8 mouse cellular contexts compared by ENCODE assay signal in the genomic region with DNA sequence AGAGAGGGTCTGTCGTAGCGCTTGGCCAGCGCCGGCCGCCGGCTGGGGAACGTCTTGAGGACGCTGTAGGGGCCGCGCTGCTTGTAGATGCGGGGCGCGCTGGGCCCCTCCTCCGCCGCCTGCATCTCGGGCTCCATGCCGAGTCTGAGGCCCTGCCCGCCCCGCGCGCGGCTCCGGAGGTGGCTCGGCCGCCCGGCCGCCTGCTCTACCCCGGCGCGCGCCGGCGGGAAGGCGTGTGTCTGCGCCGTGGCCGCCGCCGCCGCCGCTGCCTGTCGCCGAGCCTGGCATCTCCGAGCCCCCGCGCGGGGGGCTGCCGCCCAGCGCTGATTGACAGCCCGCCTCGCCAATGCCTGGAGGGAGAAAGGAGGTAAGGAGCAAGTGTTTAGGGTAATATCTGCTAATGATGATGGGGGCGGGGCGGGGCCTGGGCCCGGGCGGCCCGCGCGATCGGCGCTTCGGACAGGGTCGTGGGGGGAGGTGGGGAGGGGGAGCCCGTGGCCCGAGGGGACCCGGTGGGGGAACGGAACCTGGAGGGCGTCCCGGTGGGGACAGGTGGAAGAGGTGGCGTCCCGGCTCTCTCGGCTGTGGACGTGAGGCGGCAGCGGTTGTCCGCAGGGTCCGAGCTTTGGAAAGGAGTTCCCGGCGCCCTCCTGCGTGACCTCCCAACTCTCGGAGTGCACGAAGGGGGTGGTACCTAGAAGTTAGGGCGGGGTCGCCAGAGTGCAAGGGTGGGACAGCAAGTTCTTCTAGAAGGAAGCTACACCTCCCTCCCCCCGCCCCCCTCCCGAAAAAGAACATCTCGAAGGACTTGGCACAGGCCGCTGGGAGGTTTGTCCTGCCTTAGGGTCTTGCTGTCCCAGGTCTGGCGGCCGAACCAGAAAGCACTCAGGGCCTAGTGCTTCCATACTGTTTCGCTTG. TPM values are rescaled to one million over a fixed set of nuclear protein-coding genes. Genes with fewer than 3 reads are reported as not detected.
DNase-seq lines count a peak whose midpoint lies in the region; TF ChIP-seq lines count a peak whose summit lies in the region.

A gene (minus strand): TSS at position 868 of the 918 bp plus-strand sequence.

- peaks cover 0 to 5% of the 10 kb centered on the region in 2 experiments; a peak in 2 of 4 replicates for H3K4me1 ChIP-seq in ES-E14 (ENCODE audit: control insufficient read depth in 2 of 2, insufficient read depth in 2 of 2, low read length in 2 of 2, poor library complexity in 1 of 2)
- peaks cover 29% of the 10 kb centered on the region for H3K4me1 ChIP-seq in hindbrain, embryonic 10.5 days (replicated peaks)

- H3K9ac ChIP-seq in ES-E14 (ENCODE audit: insufficient read depth, low read depth, low read length, poor library complexity, severe bottlenecking) = peak within 1 kb of the TSS; percentile 92

- in situ Hi-C loops in ES-E14 (cut with MboI; ENCODE audit: low sequenced_read_pairs in 2 of 2, unreplicated experiment in 2 of 2) = no loop called here

- H3K9me3 ChIP-seq in ES-E14 (ENCODE audit: control insufficient read depth, insufficient read depth, low read depth, low read length) = no peaks in the 10 kb centered on the region
- no peaks in the 10 kb centered on the region for H3K9me3 ChIP-seq in hindbrain, embryonic 10.5 days

- peak; percentile 87 for DNase-seq in ES-E14 (ENCODE audit: low read depth, low spot score)
- DNase-seq in cerebellum, adult 11-12 months = peak; percentile 71
- peak; percentile 86 for DNase-seq in forelimb bud, embryonic 11.5 days (ENCODE audit: low read depth, low spot score)
- peak; percentile 93 for DNase-seq in hindbrain, embryonic 10.5 days (ENCODE audit: low spot score)
- peak; percentile 72 to 74 for DNase-seq in layer of hippocampus, postnatal 25 days (ENCODE audit: extremely low spot score in 1 of 2, low spot score in 1 of 2)
- DNase-seq in lung, postnatal 10 days = peak; percentile 77
- DNase-seq in retina, adult 2 months (ENCODE audit: low read depth, low spot score) = peak; percentile 23
- DNase-seq in thymus, postnatal 25 days = peak; percentile 58

- peak within 1 kb of the TSS; percentile 76 for H3K27ac ChIP-seq in ES-E14 (ENCODE audit: insufficient read depth, low read depth, low read length, poor library complexity, severe bottlenecking)
- peak within 1 kb of the TSS; percentile 87 for H3K27ac ChIP-seq in hindbrain, embryonic 10.5 days

- peak within 1 kb of the TSS; percentile 77 to 97 for H3K4me3 ChIP-seq in ES-E14 (ENCODE audit: insufficient read depth in 1 of 2, low read depth in 1 of 2, low read length in 2 of 2, poor library complexity in 1 of 2, severe bottlenecking in 1 of 2)
- H3K4me3 ChIP-seq in hindbrain, embryonic 10.5 days = peak within 1 kb of the TSS; percentile 74

- 1% methylated on average over 83 of the region's 90 CpGs for WGBS in hindbrain, embryonic 10.5 days

- no peaks in the 10 kb centered on the region for H3K36me3 ChIP-seq in ES-E14 (ENCODE audit: control insufficient read depth, insufficient read depth, low read length, poor library complexity, severe bottlenecking)
- H3K36me3 ChIP-seq in hindbrain, embryonic 10.5 days = no peaks in the 10 kb centered on the region

- H3K27me3 ChIP-seq in hindbrain, embryonic 10.5 days (ENCODE audit: insufficient read depth, poor library complexity, severe bottlenecking) = peaks cover 24% of the 10 kb centered on the region

TF ChIP-seq in ES-E14, 5 proteins besides CTCF, POLR2A, EP300 and RAD21:
- TF ChIP-seq HCFC1 (IDR thresholded peaks at IDR 0.05; ENCODE audit: borderline replicate concordance, insufficient read depth, low read length) (no peak), MAFK (IDR thresholded peaks at IDR 0.05; ENCODE audit: insufficient read depth, low read depth, low read length) (no peak), CHD2 (IDR thresholded peaks at IDR 0.05; ENCODE audit: low read depth, low read length) (peak; percentile 24; the same call in 1 of the 2 replicates), ZNF384 (IDR thresholded peaks at IDR 0.05; ENCODE audit: low read depth, low read length) (no peak), ZC3H11A (IDR thresholded peaks at IDR 0.05; ENCODE audit: borderline replicate concordance, low read depth, low read length) (no peak)

RNA-seq across cellular contexts. Expression of the gene that starts here (rescaled TPM):
- 18.4 and 28.6 TPM in 2 replicates for total RNA-seq in ES-E14 (2012; rRNA removed)
- 8.7 and 12.8 TPM in 2 replicates for polyA plus RNA-seq in hindbrain, embryonic 10.5 days (2016; fragmentation: Nextera tagmentation; extraction: Ambion mirVana)
- total RNA-seq in layer of hippocampus, postnatal 25 days (2021) = 1 to 10 TPM; 8.7 to 9.9 TPM

Comparison
In these comparisons a context has a peak if more than half of its experiments do, and no peak if none do; other contexts are left out.
1. Peak in every context shown above with its lines: DNase-seq, H3K4me3 ChIP-seq and H3K27ac ChIP-seq.
2. DNase-seq: peak in every context shown above with its lines; median percentile 93 in hindbrain, embryonic 10.5 days; 87 in ES-E14; 86 in forelimb bud, embryonic 11.5 days; 77 in lung, postnatal 10 days; 73 in layer of hippocampus, postnatal 25 days; 71 in cerebellum, adult 11-12 months; 58 in thymus, postnatal 25 days; 23 in retina, adult 2 months.